Mouse (Mus musculus) regulatory T cell (primary cell): ENCODE measurements around the gene Pagr1a.

ENCODE experiments used
- in situ Hi-C: fragments of 300-600 bp; cut with MboI, MseI; formaldehyde crosslinking; loops from one replicate; pipeline ENCODE4 v1.15.1; 2025; ENCODE audit warnings: high pct_unique_total_duplicates

Pagr1a gene

DNA sequence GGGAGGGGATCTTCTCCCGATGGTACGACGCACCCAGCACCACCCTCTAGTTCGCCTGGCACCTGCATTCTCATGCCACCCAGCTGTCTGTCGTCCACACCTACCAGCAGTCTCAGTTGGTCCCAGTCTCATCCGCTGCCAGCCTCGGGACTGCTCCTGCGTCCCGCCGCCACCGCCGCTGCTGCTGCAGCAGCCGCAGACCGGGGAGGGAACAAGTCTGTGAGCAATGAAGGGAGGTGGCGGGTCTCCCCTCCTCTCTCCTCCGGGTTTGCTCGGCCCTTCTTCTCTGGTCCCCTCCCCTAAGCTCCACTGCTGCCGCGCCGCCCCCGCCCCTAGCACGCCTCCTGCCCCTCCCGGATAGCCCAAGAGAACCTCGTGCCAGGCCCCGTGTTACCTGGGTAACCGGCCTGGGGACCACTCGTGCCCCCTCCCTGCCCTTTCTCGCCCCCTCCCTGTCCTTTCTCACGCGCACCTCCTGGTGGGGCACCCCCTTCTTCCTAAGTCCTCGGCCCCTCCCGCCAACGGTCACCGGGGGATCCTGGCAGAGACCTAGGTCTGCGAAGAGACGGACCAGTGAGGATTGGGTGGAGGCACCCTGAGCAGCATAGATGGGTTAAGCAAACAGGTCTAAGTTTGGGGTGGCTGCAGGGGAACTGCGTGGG, 3.9 kb upstream of the Pagr1a start, which contains the start of the genes Gm42742 and Prrt2:
TSS of gene Gm42742 (minus strand) at position 197 of the 662 bp plus-strand sequence.
TSS of gene Prrt2 (minus strand) at position 311 of the 662 bp plus-strand sequence.
- in situ Hi-C loops = no loop called here

DNA sequence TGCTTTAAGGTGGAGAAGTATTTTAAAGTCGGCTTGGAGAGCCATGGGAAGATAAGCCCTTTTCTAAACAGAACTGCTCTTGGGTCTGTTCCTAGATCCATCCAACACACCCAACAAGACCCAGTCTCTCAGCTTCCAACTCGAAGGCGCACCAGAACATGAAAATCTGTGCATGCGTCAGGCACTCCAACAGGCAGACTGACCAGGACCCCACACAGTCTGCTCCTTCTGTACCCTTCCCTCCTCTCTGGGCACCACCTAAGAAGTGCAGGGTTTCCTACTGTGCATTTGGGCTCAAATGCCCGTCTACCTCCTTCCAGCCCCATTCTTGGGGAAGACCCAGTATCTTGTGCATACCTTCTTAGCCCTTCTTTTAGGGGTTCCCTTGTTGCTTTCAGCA, 3.3 kb upstream of the Pagr1a start:
- in situ Hi-C loops = no loop called here

DNA sequence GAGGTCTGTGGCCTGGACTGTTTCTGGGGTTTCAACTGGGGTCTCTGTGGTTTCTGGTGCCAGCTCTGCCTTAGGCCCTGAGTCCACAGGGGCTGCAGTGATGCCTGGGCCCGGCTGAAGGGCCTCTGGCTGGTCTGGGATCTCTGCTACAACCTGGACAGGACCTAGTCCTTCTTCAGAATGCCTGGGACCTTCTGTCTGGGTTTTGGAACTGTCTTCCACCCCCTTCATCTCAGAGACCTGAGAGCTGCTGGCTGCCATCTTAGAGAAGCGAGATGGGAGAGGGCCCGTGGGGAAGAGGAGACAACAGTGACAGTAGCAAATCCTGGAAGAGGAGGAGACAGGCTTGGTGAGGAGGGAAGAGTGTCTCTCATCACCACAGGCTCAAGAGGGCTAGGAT, 2.9 kb upstream of the Pagr1a start:
- in situ Hi-C loops = no loop called here

DNA sequence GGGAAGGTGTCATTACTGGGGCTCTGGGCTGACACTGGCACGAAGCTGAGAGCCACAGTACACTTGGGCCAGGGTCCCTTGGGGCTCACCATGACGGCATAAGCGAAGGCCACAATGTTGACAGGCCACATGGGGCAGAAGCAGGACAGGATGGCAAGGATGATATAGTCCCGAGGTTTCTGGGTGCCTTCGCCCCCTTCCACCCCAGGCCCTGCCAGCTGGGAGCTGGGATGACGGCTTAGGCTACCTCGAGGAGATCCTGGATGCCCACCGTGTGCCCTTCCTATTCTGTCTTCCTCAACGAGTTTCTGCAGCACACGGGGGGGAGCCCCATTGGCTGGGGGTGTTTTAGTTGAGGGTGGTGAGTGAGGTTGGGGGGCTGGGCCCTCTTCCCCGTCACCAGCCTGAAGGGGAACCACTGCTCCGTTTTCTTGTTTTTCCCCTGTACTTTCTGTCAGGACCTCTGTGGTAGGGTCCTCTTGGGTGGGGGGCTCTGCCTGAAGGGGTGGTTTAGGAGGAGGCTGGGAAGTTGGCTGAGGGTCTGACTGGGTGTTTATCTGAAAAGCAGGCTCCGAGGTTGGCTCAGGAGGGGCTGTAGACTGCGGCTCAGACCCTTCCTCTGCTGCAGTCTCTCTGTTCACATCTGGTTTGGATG, 2.3 kb upstream of the Pagr1a start:
- in situ Hi-C loops = loop anchor here (10.0 kb wide), 1 partner anchor 85 kb away; no protein-coding TSS in a partner anchor

DNA sequence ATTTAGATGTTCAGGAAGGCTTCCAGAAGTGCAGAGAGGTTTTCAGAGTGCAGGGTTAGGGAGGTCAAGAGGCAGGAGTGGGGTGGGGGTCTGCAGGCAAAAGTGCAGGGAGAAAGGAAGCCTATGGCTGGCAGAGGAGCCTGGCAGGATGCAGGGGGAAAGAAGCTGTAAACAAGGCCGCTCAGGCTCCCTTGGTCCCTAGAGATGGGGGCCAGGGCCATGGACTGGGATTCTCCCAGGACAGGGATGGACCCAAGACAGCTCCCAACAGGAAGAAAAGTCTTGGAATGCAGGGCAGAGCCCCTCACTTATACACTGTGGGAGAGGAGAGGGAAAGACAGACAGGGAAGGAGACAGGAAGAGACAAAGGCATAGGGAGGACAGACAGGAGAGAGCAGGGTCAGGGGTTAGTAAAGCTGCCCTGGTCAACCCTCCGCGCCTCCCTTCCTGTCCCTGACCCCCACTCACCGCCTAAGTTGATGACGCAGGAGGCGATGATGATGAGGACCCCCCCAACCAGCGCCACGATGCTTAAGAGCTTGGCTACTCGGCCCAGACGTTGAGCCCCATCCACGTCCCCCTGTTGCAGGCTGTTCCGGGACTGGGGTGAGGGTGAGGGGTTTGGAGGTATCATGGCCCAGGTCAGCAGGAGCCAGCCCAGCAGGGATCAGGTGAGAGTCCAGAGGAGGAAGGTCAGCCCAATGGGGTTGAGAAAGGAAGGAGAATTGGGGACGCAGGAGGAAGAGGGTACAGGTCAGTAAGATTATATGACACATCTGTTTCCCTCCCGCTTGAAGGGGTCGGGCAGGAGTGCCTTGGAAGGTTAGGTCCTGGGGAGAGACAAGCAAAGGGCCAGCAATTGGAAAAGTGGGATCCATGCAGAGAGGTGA, 1.5 kb upstream of the Pagr1a start:
- in situ Hi-C loops = loop anchor here (10.0 kb wide), 1 partner anchor 86 kb away; no protein-coding TSS in a partner anchor

DNA sequence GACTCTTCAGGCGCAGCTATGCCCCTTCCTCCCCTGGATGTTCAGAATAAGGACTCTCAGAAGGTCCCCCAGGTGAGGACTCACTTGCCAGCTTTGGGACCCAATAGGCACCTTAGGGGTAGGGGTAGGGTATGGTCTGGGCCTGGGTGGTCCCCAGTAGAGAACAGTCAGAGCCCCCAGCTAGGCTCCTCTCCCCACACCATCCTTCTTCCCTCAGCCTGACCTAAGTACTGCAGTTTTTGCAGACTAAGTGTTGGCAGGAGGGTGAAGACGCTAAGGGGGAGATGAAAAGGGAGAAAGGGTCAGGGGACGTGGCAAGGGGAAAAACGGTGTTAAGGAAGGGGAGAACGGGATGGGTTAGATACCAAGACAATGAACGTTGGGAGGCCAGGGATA, 796 bp upstream of the Pagr1a start:
- in situ Hi-C loops = loop anchor here (10.0 kb wide), 1 partner anchor 87 kb away; no protein-coding TSS in a partner anchor

DNA sequence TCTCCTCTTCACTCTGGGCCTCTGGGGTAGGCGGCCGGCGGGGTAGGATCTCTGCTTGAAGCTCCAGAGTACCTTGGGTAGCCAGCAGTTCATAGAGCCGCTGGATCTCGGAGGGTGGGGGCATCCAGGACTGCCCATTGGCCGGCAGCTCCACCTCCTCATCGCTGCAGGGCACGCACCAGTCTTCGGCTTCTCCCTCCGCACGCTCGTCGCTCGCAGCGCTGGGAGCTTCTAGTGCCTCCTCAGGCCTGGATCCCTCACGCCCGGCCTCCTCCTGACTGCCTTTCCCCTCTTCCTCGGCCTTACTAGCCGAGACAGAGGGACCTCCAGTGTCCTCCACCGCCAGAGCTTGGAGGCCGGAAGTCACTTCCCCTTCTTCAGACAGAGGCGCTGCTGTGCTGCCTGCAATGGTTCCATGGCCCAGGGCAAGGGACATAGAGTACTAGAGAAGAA, 640 bp downstream of the Pagr1a start:
- in situ Hi-C loops = loop anchor here (10.0 kb wide), 1 partner anchor 88 kb away; no protein-coding TSS in a partner anchor

DNA sequence TGATC, 869 bp downstream of the Pagr1a start, which contains the start of gene Pagr1b:
TSS of gene Pagr1b (minus strand) at position 4 of the 5 bp plus-strand sequence.
- in situ Hi-C loops = loop anchor here (10.0 kb wide), 1 partner anchor 89 kb away; no protein-coding TSS in a partner anchor

DNA sequence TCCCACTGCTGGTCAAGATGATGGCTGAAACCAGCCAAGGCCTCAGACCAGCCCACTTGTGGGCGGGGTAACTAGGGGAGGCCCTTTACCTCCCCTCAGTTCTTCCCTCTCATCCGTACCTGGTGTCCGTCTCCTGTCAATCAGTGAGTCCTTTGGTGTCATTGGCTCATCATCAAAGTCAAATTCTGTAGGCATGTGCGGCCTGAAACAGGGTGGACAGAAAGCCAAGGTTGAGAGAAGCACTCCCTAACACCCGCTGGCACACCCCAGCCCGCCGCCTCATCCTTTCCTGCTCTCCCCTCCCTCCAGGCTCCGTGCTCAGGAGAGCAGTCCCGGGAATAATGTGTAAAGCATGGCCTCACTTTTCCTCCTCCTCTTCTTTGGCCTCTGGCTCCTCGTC, 1.1 kb downstream of the Pagr1a start:
- in situ Hi-C loops = loop anchor here (10.0 kb wide), 1 partner anchor 89 kb away; no protein-coding TSS in a partner anchor

DNA sequence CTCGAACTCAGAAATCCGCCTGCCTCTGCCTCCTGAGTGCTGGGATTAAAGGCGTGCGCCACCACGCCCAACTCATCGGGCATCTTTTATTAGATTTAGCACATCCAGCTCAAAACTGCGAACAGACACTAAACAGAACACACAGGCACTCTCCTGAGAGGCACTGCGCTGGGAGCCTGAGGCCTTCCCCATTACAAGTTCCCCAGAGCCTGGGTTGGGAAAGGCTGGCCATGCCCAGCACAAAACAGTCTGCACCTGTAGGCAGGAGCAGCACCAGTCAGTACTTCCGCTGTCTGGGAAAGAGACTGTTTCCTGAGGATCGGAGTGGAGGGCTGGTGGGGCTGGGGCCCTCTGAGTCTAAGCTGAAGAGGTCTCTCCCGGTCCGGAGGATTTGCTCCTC, 2.2 kb downstream of the Pagr1a start:
- in situ Hi-C loops = loop anchor here (10.0 kb wide), 1 partner anchor 90 kb away; no protein-coding TSS in a partner anchor

DNA sequence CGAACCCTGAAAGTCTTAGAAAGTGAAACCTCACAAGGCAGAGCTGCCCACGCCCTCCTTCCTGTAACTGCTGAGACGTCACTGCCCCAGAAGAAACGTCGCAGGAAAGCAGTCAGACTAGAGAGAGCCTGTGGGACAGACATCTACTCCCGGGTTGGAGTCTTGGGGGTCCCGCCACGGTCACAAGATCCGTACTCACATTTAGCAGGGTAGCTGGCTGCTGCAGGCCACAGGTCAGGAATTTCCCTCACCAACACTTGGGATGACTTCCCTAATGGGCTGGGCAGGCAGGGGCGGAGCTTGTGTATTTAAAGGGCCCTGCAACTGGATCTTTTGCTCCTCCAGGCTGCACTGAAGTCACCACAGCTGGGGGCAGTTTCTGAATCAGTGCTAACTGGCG, 2.8 kb downstream of the Pagr1a start, which contains the start of gene Mvp:
TSS of gene Mvp (minus strand) at position 302 of the 400 bp plus-strand sequence.
- in situ Hi-C loops = loop anchor here (10.0 kb wide), 1 partner anchor 90 kb away; no protein-coding TSS in a partner anchor

DNA sequence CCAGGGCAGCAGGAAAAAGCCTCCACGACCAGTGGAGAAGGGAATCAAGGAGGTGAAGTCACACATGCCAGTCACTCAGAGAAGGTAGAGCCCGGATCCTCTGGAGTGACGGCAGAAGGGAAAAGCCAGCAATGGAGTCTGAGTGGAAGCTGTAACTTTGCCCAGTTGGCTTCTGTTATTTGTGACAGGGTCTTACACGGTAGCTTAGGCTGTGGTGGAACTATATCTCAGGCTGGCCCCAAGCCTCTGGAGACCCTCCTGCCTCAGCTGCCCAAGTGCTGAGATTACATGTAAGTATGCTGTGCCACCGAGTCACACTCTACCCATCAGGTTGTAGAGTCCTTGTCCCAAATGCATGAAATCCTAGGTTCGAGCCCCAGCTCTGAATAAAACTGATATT, 3.8 kb downstream of the Pagr1a start:
- in situ Hi-C loops = loop anchor here (10.0 kb wide), 1 partner anchor 91 kb away; no protein-coding TSS in a partner anchor

DNA sequence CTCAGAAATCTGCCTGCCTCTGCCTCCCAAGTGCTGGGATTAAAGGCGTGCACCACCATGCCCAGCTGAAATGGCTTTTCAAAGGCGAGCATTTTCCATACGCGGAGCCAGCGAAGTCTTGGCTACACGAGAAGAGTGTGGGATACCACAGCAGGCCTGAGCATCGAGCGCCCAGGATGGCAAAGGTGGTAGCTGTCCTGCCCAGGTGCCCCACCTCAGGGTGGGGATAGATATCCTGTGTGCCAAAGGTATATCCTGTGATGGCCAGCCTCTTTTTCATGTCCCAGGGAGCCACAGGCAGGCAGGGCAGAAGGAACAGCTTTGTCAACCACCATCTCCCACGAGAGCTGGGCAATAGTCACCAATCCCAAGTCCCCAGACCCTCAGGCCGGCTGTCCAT, 4.3 kb downstream of the Pagr1a start:
- in situ Hi-C loops = loop anchor here (10.0 kb wide), 1 partner anchor 92 kb away; no protein-coding TSS in a partner anchor

DNA sequence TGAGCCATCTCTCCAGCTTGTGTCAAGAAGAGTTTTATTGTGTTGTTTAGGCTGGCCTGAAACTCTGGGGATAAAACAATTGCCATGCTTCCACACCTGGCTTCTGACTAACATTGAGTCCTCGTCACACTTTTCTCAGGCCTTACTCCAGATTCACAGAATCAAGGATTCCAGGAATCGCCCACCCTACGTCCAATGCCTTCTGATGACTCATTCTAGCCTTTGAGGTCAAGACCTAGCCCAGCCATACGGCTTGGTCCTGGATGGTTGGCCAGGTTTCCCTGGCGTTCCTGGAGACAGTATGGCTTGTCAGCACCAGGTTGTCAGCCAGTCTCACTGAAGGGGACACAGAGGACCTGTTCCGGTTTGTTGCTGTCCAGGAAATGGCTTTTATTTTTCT, 4.8 kb downstream of the Pagr1a start:
- in situ Hi-C loops = loop anchor here (10.0 kb wide), 1 partner anchor 92 kb away; no protein-coding TSS in a partner anchor

DNA sequence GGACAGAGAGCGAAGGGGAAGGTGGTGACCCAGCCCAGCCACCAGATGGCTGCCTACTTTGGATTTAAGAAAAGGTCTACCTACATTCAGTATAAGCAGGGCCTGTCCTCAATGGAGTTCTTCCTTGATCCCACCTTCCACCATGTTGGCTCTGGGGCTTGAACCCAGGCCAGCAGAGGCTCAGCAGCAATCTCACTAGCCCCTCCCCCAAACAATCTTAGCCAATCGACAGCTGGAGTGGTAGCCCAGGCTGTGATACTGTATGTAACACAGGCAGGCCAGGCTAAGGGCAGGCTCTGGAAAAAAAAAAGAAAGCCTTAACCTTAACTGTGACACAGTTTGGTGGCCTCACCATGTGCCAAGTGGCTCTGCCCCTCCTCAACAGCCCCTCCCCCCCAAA, 5.4 kb downstream of the Pagr1a start:
- in situ Hi-C loops = loop anchor here (10.0 kb wide), 1 partner anchor 93 kb away; no protein-coding TSS in a partner anchor

DNA sequence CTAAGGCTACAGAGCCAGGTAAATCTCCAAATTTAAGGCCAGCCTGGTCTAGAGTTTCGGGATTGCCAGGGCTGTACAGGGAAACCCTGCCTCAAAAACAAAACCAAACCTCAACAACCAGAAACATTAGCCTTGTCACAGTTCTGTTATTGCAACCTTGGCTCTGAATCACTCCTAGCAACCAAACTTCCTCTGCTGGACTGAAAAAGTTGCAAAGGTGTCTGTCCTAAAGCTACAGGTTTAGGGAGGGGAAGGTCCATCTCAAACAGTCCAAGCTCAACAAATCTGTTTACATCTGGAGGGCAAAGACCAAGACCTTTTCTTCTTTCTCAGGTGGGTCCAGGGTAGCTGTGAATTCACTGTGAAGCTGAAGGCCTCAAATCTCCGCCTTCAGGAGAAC, 6.1 kb downstream of the Pagr1a start:
- in situ Hi-C loops = loop anchor here (10.0 kb wide), 1 partner anchor 94 kb away; no protein-coding TSS in a partner anchor

DNA sequence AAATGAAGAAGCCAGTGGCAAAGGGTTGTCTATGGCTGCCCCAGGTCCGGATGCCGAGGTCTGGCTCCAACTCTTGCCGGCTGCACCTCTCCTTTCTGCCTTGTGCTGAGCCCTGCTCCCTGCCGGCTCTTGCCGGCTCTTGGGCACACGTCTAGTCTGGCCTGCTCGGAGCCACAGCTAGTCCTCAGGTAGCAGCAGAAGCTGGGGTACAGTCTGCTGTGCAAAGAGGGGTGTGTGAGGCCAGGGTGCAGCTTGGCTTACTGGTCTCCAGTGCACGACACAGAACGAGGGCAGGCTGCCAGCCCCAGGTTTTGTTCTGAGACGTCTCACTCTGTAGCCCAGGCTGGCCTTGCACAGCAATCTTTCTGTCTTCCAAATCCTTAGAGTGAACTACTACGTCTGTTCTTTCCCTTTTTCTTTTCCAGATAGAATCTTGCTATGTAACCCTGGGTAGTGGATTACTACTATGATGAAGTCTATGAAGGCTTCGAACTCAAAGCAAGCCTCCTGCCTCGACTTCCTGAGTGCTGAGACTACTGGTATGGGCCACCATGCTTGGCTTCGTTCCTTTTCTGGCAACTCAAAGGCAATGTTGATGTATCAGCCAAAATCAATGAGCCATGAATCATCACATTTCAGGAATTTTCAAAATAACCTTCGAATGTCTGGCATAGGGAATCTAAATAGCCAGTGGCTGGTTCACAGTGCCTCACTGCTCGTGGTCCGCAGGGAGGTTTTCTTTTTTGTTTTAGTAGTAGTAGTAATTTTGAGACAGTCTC, 7.7 kb downstream of the Pagr1a start:
- in situ Hi-C loops = loop anchor here (10.0 kb wide), 1 partner anchor 95 kb away; no protein-coding TSS in a partner anchor

DNA sequence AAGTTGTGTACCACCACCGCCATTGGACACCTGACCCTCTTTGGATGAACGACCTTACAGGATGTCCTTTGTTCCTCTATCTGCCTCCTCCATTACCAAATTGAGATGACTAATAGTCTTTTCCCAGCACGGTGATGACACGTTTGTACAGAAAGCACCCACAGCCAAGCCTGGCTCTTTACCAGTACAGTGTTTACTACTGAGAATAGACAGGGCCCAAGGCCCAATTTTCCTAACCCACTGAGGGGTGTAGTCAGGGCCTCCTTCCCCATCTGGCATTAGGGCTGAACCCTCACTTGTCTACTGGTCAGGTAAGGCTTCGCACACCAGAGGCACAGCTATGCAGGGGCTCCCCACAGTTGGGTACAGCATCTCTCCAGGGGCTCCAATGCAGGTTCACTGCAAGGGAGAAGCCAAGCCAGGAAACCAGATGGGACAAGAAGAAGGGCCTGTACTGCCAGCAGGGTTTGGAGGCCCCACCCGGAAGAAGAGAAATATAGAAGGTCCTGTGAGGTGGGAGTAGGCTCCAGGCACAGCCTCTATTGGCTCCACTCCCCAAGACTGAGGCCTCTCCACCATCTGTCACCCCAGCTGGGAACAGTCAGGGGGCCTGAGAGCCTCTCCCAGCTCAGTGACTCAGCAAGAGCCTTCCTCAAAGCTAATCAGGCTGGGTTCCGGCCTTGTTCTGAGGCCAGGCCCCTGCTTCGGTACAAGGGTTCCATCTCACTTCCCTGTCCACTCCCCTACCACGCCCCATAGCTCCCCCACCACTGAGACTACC, 8.7 kb downstream of the Pagr1a start:
- in situ Hi-C loops = no loop called here

DNA sequence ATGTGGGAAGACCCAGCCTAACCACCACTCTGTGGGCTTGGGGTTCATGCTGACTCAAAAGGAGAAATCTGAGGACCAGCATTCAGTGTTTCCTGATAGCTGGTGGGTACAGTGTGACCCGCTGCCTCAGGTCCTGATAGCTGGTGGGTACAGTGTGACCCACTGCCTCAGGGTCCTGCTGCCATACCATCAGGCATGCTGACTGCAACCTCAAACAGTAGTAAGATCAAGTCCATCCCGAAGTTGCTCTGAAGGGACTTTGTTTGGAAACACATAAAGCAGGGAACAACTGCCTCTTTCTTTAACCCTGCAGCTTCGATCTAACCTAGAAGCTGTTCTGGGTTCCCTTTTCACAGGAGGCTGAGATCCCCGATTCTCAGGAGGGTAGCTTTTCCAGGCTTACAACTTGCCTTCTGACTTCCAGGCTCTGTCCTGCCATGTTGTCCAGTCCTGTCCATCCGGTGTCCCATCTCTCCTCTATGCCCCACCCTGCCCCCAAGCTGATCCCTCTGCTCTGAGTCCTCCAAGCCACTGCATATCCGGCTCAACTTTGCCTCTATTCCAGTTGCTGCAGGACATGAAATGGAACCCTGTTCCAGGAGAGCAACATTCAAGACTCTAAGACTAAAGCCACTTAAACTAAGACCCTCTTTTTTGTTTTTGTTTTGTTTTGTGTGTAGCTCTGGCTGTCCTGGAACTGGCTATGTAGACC, 9.7 kb downstream of the Pagr1a start:
- in situ Hi-C loops = no loop called here
